Mouse (Mus musculus) natural killer cell, adult 2 months (primary cell): ENCODE results near the gene Rcan3.

ENCODE experiments used
- DNase-seq, 2 experiments: peaks; one replicate each; pipeline ENCODE4 v3.0.0; 2022; ENCODE audit warnings: low spot score in 2 of 2

Rcan3 gene

GRCm38 (mm10) chr4:135433443-135434394 is at the start of gene Rcan3:
Gene Rcan3 (minus strand): TSS chr4:135433853.
- peak; percentile 55 to 73 for DNase-seq

GRCm38 (mm10) chr4:135480370-135480769 is 46.7 kb upstream of the Rcan3 start:
- DNase-seq: no peak

- DNase-seq: no peak
Observed at GRCm38 (mm10) chr4:135477851-135478250, 44.2 kb upstream of the Rcan3 start.

DNA sequence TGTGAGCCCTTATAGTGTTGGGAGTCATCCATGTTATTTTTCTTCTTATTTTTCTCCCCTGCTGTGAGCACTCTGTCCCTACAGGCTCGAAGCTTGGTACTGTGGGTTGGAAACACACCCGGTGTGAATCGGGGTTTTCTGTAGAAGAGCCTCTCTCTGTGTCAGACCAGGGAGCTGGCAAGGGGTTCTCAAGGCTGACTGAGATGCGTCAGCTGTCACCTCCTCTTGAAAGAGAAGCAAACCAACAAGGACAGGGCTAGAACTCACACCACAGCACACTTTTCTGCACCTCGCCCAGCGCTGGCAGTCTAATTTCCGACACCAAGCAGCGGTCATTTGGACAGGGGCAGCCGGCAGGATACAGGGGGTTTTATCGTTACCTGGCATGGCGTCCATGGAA is 29.8 kb upstream of the Rcan3 start:
- DNase-seq: no peak

- no peak for DNase-seq
Observed at GRCm38 (mm10) chr4:135453572-135453971, 19.9 kb upstream of the Rcan3 start.

DNA sequence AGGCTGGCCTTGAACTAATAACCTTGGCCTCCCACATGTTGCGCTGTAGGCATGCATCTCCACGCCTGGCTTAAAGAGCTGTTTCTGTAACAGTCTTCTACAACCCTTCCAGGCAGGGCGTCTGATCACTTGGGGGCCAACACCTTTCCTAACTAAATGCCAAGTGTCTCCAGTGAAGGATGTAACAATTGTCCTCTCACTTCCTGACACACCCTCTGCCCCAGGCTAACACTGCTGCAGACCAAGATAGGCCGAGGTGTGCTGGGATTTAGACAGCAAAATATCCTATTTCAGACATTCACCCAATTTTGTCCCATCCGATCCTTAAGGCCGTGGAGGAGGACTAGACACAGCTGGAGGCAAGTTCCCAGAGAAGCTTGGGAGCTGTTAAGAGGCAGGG is 19.5 kb upstream of the Rcan3 start:
- DNase-seq: no peak

DNA sequence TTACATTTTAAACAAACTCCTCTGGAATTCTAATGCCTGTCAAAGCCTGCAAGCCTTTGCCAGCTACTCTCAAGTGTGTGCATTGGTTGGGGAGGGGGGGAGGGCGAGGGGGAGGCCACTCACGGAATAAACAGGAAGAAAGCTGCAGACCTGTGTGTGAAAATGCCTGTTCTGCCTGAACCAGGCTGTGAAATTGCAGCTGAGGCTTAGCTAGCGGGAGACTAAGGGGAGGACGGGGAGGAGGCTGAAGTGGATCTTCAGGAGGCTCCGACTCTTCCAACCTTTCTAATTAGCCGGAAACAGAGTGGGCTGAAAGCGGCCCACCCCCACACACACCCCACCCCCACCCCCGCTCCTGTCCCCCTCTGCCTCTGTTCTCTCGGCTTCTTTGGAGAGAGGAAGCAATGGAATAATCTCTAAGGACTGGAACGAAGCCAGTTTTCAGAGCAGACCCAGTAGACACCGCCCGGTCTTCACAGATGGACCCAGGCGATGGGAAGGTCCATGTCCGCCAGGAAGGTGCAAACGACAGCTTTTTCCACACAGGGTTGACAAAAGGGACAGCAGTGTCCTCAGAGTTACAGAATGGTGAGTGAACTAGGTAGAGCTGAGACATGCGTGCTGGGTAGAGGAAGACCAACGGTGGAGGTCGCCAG is 17.8 kb upstream of the Rcan3 start:
- no peak for DNase-seq

- no peak for DNase-seq
Observed at GRCm38 (mm10) chr4:135442473-135442872, 8.8 kb upstream of the Rcan3 start.

GRCm38 (mm10) chr4:135439904-135440522 is 6.4 kb upstream of the Rcan3 start:
- peak; percentile 55 to 70 for DNase-seq

GRCm38 (mm10) chr4:135439188-135439647 is 5.6 kb upstream of the Rcan3 start:
- peak; percentile 32 to 72 for DNase-seq

DNA sequence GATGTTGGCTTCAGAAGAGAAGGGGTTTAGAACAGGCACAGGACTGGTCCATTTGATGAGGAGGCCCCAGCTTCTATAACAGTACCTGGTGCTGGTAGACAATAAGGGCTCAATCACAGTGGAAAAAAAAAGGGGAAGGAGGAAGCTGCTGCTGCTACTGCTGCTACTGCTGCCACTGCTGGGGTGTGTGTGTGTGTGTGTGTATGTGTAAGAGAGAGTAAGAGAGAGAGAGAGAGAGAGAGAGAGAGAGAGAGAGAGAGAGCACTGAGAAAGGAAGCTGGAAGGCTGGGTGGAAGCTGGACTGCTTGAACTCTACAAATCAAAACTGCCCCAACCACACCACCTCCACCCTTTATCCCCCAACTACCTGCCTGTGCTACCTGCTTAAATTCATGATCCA is 4.3 kb upstream of the Rcan3 start:
- no peak for DNase-seq

DNA sequence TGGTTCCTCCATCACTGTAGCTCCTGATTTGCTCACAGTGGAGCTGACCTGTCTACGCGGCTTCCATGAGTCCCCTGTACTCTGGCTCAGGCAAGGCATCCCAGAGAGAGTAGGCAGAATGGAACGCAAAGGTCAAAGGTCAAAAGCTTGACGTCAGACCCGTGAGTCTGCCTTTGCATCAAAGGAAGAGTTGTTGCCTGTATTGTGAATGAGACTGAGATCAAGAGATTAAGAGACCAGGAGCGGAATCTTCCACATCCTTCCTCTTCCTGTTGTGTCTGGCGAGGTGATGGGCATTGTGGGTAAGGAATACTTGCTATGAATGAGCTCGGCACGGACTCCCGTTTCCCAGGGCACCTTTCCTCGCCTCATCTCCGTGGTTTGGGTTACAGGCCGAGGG is 2.6 kb upstream of the Rcan3 start:
- DNase-seq: peak in 1 of 2 experiments; percentile 30

GRCm38 (mm10) chr4:135434395-135434789 is 739 bp upstream of the Rcan3 start:
- no peak for DNase-seq

- DNase-seq: no peak
Observed at GRCm38 (mm10) chr4:135433086-135433442, 589 bp downstream of the Rcan3 start.

GRCm38 (mm10) chr4:135429990-135430760 is 3.5 kb downstream of the Rcan3 start:
- DNase-seq: no peak

- no peak for DNase-seq
Observed at GRCm38 (mm10) chr4:135429383-135429782, 4.3 kb downstream of the Rcan3 start.

GRCm38 (mm10) chr4:135426587-135426986 is 7.1 kb downstream of the Rcan3 start:
- DNase-seq: no peak

DNA sequence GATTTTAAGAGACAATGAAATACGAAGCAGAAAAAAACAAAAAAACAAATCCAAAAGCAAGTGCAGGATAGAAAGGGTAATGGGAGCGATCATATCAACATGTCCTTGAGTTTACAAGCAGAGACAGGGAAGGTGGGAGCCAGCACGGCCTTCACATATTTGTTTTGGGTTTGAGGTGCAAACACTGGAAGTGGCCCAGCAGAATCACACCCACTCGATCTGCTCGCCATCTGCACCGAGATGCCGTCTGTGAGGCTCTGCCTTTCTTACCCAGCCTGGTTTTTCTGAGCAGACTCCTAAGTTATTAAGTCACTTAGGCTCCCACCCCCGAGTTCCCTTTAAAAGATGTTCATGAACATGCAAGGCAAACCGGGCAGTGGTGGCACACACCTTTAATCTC is 8.0 kb downstream of the Rcan3 start:
- no peak for DNase-seq

- no peak for DNase-seq
Observed at GRCm38 (mm10) chr4:135420961-135421360, 12.7 kb downstream of the Rcan3 start.

DNA sequence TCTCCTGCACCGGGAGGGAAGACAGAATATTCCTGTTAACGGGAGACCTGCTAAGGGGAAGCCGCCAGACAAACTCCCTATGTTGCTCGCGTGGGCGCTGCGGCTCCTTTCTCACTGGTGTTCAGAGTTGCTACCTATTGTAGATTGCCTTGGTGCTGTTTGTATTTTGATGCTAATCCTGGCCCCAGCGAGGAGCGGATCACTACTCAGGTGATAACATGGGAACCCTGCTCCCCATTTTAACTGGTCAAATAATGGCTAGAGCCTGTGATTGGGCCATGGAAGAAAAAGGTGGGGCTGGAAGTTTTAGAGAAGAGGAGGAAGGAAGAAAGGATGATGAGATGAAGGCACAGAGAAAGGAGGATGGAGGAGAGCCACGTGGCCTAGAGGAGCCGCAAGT is 13.2 kb downstream of the Rcan3 start:
- DNase-seq: no peak

- DNase-seq: no peak
Observed at GRCm38 (mm10) chr4:135419996-135420395, 13.7 kb downstream of the Rcan3 start.

DNA sequence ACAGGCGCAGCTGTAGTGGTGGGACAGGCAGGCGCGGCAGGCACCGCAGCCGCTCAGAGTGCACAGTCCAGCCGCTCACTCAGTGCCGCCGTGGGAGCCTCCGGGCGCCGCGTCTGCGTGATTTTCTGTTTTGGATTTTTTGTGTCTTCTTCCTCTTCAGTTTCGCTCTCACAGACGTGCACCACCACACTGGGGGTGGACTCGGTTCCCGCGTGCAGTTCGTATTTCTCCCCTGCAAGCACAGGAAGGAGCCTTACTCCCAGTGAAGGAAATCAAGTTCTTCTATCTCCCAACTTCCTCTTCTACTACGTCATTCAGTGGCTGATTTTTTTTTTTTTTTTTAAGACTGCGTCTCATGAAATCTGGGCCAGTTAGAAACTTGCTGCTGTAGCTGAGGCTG is 17.3 kb downstream of the Rcan3 start:
- DNase-seq: no peak
